Mouse (Mus musculus) testis, postnatal 14 days (tissue): ENCODE results near the gene Galnt18.

Experiments
- DNase-seq: peaks from one replicate; pipeline ENCODE4 v3.0.0; 2021; ENCODE audit warnings: low spot score

Galnt18 gene

DNA sequence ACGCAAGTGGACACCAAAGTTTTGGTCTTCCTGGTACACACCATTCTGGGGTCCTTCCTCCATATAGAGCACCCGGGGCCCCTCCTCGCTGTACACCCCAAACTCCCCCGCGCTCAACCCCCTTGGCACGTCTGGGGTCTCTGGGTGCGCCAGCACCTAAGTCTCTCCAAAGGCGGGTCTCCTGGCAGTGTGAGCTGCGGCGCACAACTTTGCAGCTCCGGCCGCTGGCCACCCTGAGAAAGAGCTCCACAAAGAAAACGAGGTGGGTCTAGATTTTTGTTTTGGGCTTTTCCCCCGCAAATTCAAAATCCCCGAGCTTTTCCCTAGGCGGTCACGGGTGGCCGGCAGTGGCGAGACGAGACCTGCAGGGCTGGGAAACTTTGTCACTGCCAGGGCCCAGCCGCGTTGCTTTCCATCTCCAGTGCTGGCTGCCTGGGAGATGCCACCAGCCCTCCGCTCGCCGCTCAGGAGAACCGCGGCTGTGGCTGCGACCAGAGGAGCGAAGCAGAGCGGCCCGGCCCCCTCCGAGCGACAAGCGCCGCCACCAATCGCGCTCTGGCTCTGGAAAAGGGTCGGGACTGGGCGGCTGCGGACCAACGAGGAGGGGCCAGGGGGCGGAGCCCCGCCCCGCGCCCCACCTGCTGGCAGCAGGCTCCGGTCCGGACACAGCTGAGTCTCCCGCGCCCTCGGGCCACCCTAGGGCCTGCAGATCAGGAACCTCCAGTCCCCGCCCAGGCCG, at the start of gene Galnt18:
Gene Galnt18, minus strand, starts transcription at position 474 of the 739 bp plus-strand sequence.
- DNase-seq = peak; percentile 90

DNA sequence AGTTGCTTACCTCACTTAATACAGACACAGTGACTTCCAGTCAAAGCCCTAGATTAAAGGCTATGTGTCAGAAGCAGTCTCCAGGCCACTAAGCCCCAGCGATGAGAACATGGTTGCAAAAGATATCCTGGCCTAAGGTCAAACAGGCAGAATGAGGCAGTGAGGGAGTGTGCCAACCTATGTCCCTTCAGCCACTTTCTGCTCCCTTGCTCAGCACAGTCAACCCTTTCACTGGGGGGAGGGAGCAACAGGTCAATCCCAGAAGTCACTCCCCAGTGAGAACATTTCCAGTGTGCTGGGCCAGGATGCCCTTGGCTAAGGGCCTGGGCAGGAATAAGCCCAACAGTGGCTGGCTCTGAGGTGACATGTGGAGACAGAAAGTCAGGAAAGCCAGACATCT, 47.6 kb upstream of the Galnt18 start:
- no peak for DNase-seq

DNA sequence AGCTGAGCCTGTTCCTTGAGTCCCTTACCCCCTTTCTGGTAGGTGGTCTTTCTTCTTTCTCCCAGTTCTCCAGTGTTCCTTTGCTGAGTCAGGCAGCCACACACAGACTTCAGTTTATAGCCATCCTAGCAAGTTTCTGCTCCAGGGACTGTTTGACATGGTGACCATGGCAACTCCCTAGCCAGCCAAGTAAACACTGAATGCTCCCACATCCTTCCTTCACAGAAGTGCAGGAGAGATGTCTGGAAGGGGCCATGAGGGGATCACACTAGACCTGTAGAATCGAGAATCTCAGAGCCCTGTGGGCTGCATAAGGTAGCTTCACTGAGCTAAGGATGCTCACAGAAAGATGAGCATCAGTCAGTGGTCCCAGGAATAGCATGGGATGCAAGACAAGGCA, 33.3 kb upstream of the Galnt18 start:
- DNase-seq = no peak

DNA sequence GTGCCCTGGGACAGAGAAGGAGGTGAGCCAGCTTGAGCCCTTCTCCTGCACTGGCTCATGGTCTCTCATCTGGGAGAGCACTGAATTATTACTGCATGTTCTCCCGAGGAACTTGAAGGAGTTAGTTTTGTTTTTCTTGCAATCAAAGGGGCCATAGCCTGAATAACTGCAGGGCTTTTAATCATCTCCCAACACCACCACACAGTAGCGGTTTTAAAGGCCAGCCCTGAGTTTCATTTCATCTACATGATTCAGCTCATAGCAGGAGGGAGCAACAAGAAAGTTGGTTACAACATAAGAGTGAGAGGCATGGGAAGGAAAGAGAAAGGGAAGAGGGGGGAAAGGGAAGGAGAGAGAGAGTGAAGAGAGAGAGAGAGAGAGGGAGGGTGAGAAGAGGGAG, 31.3 kb upstream of the Galnt18 start:
- DNase-seq = no peak

DNA sequence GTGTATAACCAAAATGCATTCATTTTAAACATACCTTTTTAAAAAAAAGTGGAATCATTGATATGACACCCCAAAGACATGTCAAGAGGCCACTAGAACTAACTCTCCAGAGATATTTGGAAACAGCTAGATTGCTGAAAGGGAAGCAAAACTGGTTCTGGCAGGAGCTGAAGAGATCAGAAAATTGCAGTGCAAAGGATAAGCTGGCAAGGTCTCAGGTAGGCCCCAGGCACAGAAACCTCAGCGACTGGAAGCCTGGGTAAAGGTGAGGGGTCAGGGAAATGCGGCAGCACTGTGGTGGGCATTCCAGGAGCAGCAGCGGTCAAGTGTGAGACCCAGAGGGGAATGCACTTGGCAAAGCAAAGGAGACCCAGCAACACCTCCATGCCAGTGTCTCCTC, 30.0 kb upstream of the Galnt18 start:
- no peak for DNase-seq

DNA sequence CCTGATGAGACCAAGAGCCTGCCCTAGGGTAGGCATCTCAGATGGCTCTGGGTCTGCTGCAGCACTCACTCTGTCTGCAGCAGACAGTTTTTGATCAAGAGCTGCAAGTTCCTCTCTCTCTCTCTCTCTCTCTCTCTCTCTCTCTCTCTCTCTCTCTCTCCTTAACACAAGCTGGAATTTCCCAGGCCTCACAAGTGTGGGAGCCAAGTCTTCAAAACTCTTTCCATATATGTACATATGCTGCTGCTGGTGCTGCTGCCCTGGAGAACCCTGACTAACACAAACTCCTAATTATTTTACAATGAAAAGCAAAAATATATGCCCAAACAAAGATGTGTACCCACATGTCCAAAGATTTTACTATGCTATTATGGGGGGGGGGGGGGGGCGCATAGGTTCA, 26.3 kb upstream of the Galnt18 start:
- no peak for DNase-seq

DNA sequence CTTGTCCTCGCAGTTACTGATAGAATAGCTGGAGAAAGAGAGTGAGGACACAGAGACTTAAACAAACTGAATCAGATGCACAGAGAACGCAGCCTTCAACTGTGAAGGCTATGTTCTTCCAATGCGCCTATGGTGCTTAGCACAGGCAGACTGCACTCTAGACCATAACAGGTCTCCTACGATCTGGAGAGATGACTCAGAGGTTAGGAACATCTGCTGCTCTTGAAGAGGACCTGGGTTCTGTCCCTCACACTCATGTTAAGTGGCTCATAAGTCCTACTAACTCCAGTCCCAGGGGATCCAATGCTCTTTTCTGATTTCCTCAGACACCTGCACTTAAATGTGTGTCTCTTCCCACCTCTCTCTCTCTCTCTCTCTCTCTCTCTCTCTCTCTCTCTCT, 24.9 kb upstream of the Galnt18 start:
- no peak for DNase-seq

DNA sequence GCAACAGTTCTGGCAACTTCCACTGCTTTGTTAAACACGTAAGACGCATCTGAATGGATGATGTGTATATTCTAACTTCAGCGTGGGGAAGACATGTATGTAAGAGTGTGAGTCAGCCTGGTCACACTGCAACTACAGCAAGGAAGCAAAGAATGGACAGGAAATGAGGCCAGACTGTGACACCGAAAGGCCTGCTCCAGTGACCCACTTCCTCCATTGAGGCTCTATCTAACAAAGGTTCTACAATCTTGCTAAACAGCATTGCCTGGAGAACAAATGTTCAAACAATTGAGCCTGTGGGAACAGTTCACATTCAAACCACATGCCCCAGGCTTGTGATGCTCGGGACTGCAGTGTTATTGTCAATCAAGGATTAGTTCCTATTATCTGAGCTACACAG, 21.0 kb upstream of the Galnt18 start:
- DNase-seq = no peak

DNA sequence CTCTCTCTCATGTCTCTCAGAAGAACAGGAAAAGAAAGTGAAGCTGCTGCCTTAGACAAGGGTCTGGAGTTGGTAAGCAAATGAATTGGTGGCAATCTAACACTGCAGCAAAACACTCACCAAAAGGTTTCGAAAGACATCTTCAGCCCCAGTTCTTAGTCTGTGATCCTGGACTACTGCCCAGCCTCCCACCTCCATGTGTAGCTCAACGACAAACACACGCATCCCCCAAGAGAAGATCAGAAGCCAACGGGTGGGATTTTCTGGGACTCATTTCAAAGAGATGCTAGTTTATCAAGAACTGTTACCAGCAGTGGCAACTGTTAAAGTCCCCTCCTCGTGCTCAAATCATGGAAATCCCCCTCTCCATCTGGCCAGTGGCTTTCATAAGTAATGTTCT, 20.3 kb upstream of the Galnt18 start:
- DNase-seq = no peak

DNA sequence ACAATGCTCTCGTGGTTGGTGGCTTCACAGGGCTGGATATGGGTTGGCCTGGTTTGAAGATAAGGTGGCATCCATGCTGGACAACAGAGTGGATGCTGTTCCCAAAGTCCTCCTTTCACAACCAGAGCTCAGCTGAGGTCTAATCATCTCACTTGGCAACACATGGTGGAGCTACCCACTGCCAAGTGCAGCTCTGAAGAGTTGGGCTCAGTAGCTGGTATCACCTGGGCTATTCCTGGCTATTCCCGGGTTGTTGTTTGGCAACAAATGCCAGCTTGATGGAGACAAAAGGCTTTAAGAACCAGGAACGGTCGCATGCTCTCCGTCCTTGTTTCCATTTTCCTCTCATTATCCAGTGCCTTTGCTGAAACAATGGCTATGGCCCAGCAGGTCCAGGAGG, 19.2 kb upstream of the Galnt18 start:
- DNase-seq = no peak

DNA sequence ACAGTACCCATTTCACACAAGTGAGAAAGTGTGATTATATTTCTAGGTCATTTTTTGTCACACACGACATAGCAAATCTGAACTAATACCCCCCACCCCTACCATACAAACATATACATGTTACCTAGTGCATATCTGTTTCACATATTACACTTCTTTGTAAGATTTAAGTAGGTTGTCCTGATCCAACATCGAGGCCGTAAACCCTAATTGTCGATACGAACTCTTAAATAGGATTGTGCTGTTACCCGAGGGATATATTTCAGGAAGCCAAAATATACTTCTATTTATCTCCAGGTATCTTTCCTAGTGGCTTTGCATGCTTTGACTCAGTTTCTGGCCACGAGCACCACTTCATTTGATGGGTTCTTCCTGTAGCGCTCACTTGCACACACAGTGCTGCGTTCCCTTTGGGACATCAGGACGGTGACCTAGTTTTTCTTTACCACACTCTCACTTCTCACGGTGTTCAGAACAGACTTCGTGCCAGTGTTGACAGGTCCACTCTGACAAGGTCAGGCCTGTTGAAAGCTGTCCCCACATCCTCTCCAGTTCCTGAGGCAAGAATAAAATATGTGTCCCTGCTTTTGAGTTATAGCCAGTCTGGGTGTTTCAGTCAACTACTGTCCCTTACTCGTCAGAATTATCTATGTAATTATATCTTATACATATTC, 17.7 kb upstream of the Galnt18 start:
- DNase-seq = no peak

DNA sequence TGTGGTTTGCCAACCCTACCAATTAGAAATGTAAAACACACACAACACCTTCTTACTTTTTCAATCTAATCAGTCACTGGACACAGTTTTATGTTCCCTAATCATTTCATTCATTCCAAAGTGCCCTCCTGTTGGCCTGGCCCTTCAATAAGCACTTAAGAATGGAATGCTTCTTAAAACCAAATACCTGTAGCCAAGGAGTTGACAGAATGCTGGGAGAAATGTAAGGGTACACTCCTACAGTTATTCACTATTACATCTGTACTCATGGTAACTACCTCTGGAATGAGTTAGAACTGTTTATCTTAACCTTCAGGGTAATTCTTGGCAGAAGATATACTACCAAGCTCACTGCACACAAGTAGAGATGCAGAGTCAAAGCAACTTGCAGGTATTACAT, 15.3 kb upstream of the Galnt18 start:
- DNase-seq = no peak

DNA sequence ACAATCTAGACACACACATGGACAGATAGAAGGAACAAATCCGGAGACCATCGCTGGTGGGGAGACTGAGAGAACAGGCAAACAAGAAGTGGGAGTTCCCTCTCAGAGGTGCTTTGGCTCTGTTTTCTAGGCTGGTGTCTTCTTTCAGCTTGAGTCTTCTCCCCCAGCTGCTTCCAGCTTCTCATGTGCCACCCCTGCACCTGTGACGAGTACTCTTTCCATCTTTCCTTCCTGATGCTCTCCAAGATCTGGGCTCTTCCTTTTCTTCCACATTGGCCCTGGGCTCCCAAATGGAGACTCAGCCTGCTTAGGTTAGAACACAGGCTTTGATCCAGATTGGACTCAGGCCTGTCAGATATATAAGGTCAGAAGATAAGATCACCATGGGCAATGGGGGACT, 12.4 kb upstream of the Galnt18 start:
- DNase-seq = no peak

DNA sequence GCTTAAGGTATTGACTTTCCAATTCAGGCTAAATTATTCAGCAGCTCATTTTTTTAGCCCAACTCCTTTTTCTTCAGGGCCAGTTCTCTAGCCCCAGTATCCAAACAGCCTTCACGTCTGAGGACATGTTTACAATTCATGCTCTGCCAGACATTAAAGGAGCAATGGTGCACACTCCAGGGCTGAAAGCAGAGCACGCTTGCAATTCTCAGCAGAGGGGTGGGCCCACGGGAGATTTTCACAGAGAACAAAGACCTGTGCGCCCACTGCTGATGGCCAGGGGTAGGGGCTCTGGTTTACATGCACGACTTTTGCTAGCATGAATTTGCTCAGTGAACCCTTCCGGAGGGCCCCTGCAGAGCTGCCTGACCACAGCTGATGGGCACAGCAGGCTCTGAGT, 11.6 kb upstream of the Galnt18 start:
- DNase-seq = no peak

DNA sequence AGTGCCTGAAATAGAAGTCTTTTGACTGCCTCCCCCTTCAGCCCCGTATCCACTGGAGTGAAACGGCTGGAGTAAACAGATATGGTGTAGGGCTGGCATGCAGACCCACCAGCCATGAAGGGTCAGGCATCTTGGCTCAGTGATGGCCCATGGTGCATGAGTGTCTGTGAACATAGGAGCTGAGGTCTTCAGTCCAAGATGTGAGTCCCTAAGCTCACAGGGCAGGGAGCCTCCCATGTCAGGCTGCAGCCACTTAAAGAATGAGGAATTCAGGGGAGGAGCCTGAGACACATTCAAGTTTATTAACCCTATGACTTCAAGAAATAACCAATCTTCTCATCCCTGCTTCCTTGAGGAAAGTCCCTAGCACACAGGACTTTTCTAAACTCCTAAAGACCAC, 8.1 kb upstream of the Galnt18 start:
- DNase-seq = no peak

DNA sequence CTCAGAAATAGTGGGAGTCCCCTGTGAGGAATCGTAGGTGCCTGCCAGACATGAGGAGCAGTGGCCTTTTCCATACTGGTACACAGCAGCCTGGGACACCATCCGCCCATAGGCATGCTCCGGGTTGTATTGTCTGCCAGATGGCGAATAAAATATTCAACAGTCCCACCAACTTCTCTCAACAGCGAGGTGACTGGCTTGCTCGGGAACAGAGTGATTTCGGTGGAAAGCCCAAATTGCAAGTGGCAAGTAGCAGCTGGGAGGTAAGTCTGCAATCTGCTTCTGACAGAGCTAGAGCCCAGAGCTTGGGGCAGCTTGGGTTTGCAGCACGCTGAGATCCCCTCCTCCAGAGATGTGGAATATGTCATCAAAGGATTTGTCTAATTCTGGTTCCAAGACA, 5.7 kb upstream of the Galnt18 start:
- no peak for DNase-seq

DNA sequence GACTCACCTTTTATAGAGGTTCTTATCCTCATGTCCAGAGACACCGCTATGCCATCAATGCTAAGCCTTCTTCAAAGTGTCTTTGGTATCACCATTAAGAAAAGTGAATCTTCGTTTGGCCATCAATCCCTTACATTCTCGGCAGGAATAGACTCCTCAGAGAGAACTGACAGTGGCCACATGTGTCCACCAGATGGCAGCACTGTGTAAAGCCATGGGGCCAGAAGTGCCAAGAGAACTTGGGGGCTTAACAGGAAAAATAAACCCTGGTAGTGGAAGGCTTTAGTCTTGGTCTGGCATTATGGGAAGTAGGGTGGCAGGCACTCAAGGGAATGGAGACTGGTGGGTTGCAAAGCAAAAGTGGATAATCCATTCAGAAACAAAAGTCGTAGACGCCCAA, 2.3 kb upstream of the Galnt18 start:
- DNase-seq = peak; percentile 19

DNA sequence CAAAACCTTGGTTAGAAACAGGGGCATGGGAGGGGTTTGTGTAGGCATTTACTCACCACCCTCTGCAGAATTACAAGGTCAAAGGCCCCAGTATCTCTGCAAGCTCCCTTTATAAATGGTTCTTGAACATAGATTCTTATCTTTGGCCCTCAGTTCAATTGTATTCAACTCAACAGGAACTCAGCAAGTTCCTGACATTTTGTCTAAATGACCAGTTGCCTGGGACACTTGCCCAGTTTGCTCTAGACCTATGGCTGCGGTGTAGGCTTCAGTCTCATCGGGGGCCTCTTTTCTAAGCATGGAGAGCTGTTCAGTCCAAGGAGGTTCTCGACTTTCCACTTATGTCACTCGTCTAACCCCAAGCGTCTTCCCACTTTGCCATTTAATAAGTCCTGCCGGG, 1.5 kb upstream of the Galnt18 start:
- no peak for DNase-seq

DNA sequence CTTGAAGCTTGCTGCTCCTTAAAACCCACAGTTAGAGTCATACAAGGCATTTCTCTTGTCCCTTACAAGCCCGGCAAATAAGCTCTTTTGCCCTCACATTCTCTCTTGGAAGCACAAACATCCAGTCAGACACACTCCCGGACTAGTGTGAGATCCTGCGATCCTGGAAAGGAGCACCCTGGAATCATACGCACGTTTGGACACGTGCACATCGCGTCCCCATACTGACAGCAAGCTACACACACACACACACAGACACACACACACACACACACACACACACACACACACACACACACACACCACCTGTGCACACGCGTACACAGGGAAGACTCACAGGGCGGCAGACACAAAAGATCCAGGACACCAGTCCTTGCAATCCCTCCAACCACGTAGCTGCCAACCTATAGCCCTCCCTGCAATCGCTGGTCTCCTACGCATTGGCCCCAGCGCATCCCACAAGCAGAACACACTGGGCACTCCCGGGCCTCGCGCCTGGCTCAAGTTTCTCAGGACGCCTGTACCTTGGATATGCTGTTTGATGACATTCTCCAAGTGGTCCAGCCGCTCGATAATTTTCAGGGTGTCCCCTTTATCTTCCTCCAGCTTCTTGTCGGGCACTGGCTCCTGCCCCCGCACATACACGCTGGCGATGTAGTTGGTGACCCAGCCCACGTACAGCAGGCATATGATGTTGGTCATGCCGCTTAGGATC, 831 bp downstream of the Galnt18 start:
- DNase-seq = peak; percentile 21

DNA sequence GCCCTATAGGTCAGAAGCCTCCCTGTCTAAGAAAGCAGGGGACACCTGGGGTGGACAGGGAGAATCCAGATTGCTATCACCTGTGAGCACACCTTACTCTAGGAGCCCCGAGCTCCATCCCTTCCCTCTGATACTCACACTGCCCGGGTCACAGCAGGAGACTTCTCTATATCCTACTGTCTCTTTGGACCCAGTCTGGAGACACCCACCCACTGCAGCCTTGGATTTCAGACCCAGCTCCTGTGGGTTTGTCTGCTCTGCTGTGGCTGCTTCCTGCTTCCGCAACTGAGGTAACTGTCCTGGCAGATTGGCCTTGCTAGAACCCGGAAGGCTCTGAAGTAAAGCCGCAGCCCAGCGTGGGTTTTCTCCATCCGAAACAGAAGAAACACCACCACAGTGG, 1.6 kb downstream of the Galnt18 start:
- DNase-seq = no peak

DNA sequence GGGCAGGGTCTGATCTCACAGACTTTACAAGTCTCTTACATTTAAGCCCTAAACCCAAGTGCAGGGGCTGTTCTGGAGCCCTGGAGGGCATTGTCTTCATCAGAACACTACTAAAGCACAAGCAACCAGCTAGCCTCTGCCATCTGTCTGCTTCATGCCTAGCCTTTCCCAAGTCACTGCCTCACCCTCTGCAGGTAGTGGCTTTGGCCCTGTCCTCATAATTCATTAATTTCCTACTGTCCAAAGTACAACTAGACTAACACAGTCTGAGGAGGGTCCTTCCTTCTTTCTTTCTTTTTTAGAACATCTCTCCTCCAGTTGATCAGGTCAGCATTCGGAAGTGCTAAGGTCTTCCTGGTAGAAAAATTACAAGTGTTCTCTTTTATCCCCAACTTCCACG, 2.6 kb downstream of the Galnt18 start:
- DNase-seq = no peak

DNA sequence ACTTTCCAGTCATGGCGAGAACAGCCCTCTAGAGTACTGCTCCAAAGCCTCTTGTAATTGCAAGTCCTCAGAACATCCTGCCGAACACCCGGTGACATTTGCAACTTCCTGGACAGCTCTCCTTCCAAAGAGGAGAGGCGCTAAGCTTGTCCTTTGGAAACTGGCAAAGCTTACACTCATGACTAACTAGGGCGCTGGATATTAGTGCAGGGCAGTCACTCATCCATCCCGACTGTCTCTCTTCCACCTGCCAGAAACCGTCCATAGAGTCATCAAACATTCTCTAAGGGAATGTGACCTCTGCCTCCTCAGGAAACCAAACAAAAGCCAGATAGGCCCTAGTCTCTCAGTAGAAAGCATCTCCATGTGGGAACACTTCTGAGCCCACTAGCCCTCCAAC, 3.6 kb downstream of the Galnt18 start:
- no peak for DNase-seq

DNA sequence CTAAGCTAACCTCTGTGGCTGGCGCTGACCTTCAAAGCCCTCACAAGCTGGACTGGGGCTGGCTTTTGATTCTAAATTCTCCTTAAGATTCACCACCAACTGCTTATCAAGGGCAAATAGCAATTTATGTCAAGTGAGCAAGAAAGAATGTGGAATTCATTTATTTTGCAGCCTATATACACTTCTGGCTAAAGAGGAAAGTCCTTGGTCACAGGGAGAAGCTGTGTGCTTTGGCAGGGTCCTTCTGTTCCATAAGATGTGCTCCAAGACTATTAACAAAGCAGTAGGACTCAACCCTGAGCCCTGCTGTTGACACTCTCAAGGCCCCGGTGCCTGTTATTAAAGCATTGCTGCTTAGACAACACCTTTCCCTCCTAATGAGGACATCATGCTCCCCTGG, 7.4 kb downstream of the Galnt18 start:
- peak; percentile 21 for DNase-seq
